ENCODE assay signal across 13 mouse cellular contexts in genomic region chr14:121214636-121215257, GRCm38 (mm10).
DNase-seq lines count a peak whose midpoint lies in the region; ATAC-seq lines count a peak whose summit lies in the region.
"Had no signal": no experiment of that assay in that cellular context is flagged by ENCODE, and none has a peak within 500 bp of the region (broad histone marks: within the 10 kb centered on the region; RNA-seq: fewer than 3 reads in every experiment).

No protein-coding gene starts in this region.

- 91% methylated on average over 11 of the region's 11 CpGs for WGBS in limb, embryonic 12.5 days
- WGBS in limb, embryonic 10.5 days, result 95% methylated on average over 11 of the region's 11 CpGs

- H3K4me2 ChIP-seq in limb, embryonic 12.5 days, result no peak overlapping the region

- no peaks in the 10 kb centered on the region for H3K9me3 ChIP-seq in limb, embryonic 12.5 days
- H3K9me3 ChIP-seq in limb, embryonic 10.5 days (replicated peaks), result no peaks in the 10 kb centered on the region

- ATAC-seq in frontal cortex, adult (ENCODE audit: low TSS enrichment), result peak; percentile 78
- no peak for ATAC-seq in limb, embryonic 12.5 days (ENCODE audit: insufficient number of reproducible peaks, insufficient read depth, low FRiP score, low TSS enrichment, low read depth)
- ATAC-seq: hindbrain, embryonic 16.5 days had no signal

- no peak overlapping the region for H3K4me3 ChIP-seq in limb, embryonic 12.5 days (replicated peaks)
- no peak overlapping the region for H3K4me3 ChIP-seq in limb, embryonic 10.5 days

- H3K9ac ChIP-seq in limb, embryonic 12.5 days (replicated peaks), result no peak overlapping the region

- H3K36me3 ChIP-seq in limb, embryonic 12.5 days, result peaks cover 23% of the 10 kb centered on the region
- peaks cover 33% of the 10 kb centered on the region for H3K36me3 ChIP-seq in limb, embryonic 10.5 days

- peaks cover 24% of the 10 kb centered on the region; the same call in 1 of the 2 replicates for H3K4me1 ChIP-seq in limb, embryonic 12.5 days (replicated peaks)
- H3K4me1 ChIP-seq in limb, embryonic 10.5 days, result no peaks in the 10 kb centered on the region

- peak overlapping the region; percentile 67; the same call in 1 of the 2 replicates for H3K27ac ChIP-seq in limb, embryonic 12.5 days
- H3K27ac ChIP-seq in limb, embryonic 10.5 days, result no peak overlapping the region

- no peaks in the 10 kb centered on the region for H3K27me3 ChIP-seq in limb, embryonic 12.5 days
- no peaks in the 10 kb centered on the region for H3K27me3 ChIP-seq in limb, embryonic 10.5 days (ENCODE audit: low read depth, poor library complexity, severe bottlenecking)

- DNase-seq in frontal cortex, postnatal 10 days (ENCODE audit: low spot score in 2 of 2), result no peak
- DNase-seq in limb, embryonic 10.5 days (ENCODE audit: low spot score), result no peak
- DNase-seq in adrenal gland, postnatal 25 days, result peak; percentile 30
- peak; percentile 43 for DNase-seq in lung, postnatal 25 days (ENCODE audit: low spot score)
- DNase-seq in retina, postnatal 1 day, result no peak
- no peak for DNase-seq in gastrocnemius, postnatal 10 days
- DNase-seq: B cell, adult 2 months; cerebellum, adult 2 months; heart, postnatal 10 days; midbrain, embryonic 14.5 days had no signal

Comparison
In these comparisons a context has a peak if more than half of its experiments do, and no peak if none do; other contexts are left out.
1. DNase-seq: peak in adrenal gland, postnatal 25 days (single experiment) and lung, postnatal 25 days (single experiment); none in frontal cortex, postnatal 10 days (0 of 2), limb, embryonic 10.5 days (single experiment), retina, postnatal 1 day (single experiment) and gastrocnemius, postnatal 10 days (single experiment).